Mouse (Mus musculus): Measurements from ENCODE around the gene F2.
A peak's percentile ranks its signal among the peaks of the same experiment; 100 is the strongest.

DNA sequence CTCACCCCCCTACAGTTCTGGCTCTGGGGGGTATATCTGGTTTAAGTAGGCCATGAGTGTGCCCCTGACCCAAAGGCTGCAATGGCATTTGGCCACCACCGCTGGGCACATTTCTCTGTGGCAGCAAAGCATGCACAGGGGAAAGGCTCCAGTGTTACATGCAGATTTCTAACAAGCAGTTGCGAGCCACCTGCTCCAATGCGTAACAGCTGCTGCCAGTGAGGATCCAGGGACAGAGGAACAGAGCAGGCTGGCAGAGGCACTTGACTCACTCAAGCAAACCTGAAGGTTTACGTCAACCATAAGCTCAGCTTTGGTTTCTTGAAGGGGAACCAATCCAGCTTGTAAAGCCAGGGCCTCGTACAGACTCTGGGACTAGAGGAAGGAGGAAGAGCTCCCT lies 38.7 kb upstream of the F2 start:
- TF ChIP-seq POLR2A (IDR thresholded peaks at IDR 0.05; ENCODE audit: insufficient read length, low read depth) (no peak), E2F4 (IDR thresholded peaks at IDR 0.05; ENCODE audit: insufficient read depth) (no peak), MYOG (IDR thresholded peaks at IDR 0.05; ENCODE audit: control insufficient read depth in 1 of 3, insufficient read depth in 1 of 3, insufficient read length in 2 of 3, low read depth in 2 of 3) (peak; percentile 27 to 93 (median 66)), MAX (IDR thresholded peaks at IDR 0.05; ENCODE audit: low read depth) (no peak), USF1 (IDR thresholded peaks at IDR 0.05; ENCODE audit: low read depth) (no peak), TCF12 (IDR thresholded peaks at IDR 0.05; ENCODE audit: insufficient read depth, poor library complexity, severe bottlenecking) (no peak), MYOD1 (IDR thresholded peaks at IDR 0.05; ENCODE audit: control insufficient read depth in 1 of 3, insufficient read length in 2 of 3, low read depth in 2 of 3) (peak; percentile 45 to 94 (median 93)), REST (IDR thresholded peaks at IDR 0.05; ENCODE audit: insufficient read depth, insufficient read length) (no peak), TCF3 (IDR thresholded peaks at IDR 0.05; ENCODE audit: insufficient read length, low read depth) (peak; percentile 66), POLR2AphosphoS2 (IDR thresholded peaks at IDR 0.05; ENCODE audit: insufficient read length, low read depth) (no peak), SRF (IDR thresholded peaks at IDR 0.05; ENCODE audit: control insufficient read depth, insufficient read length, low read depth) (no peak)
